8 mouse cellular contexts compared by ENCODE assay signal in genomic region chr9:78615401-78616021, GRCm38 (mm10). TPM values are rescaled to one million over a fixed set of nuclear protein-coding genes. Genes with fewer than 3 reads are reported as not detected.
DNase-seq lines count a peak whose midpoint lies in the region; ATAC-seq and TF ChIP-seq lines count a peak whose summit lies in the region.

Gene Cd109 (plus strand): TSS chr9:78615546.

- H3K27me3 ChIP-seq in intestine, postnatal 0 days (replicated peaks; ENCODE audit: control insufficient read depth, insufficient read depth, low read length), result peaks cover 27% of the 10 kb centered on the region
- H3K27me3 ChIP-seq in lung, embryonic 15.5 days, result peaks cover 12% of the 10 kb centered on the region; the same call in 1 of the 2 replicates

- no peak within 1 kb of the TSS for H3K27ac ChIP-seq in intestine, postnatal 0 days (ENCODE audit: low read depth, low read length)
- peak within 1 kb of the TSS; percentile 45 for H3K27ac ChIP-seq in lung, embryonic 15.5 days
- H3K27ac ChIP-seq in olfactory bulb, adult 2 months (ENCODE audit: insufficient read depth, low read depth, low read length), result no peak within 1 kb of the TSS

- H3K4me3 ChIP-seq in intestine, postnatal 0 days (ENCODE audit: low read depth, low read length), result peak within 1 kb of the TSS; percentile 48
- peak within 1 kb of the TSS; percentile 66 for H3K4me3 ChIP-seq in lung, embryonic 15.5 days
- H3K4me3 ChIP-seq in olfactory bulb, adult 2 months (ENCODE audit: insufficient read depth, low read depth, low read length), result peak within 1 kb of the TSS; percentile 69

- no peaks in the 10 kb centered on the region for H3K36me3 ChIP-seq in intestine, postnatal 0 days (ENCODE audit: control insufficient read depth, insufficient read depth)
- no peaks in the 10 kb centered on the region for H3K36me3 ChIP-seq in lung, embryonic 15.5 days

- H3K9ac ChIP-seq in intestine, postnatal 0 days (ENCODE audit: low read depth, low read length), result peak within 1 kb of the TSS; percentile 42
- H3K9ac ChIP-seq in lung, embryonic 15.5 days, result peak within 1 kb of the TSS; percentile 56

- ATAC-seq in intestine, postnatal 0 days, result 0 out of 2 replicates have a peak, but pooled peaks have one; percentile 22
- ATAC-seq in lung, embryonic 15.5 days (ENCODE audit: borderline replicate concordance, extremely low read depth, low FRiP score, low TSS enrichment), result peak; percentile 62
- ATAC-seq in activated CD4-positive, CD25-positive, alpha-beta regulatory T cell, adult 4 months, result no peak

- no peaks in the 10 kb centered on the region for H3K4me1 ChIP-seq in intestine, postnatal 0 days (replicated peaks; ENCODE audit: control insufficient read depth, insufficient read depth, low read length)
- H3K4me1 ChIP-seq in lung, embryonic 15.5 days, result 0 out of 2 replicates have a peak, but pooled peaks cover 4% of the 10 kb centered on the region
- peaks cover 17% of the 10 kb centered on the region for H3K4me1 ChIP-seq in olfactory bulb, adult 2 months (ENCODE audit: control insufficient read depth, insufficient read depth, low read length)

- DNase-seq in ovary, postnatal 10 days (ENCODE audit: low spot score), result peak; percentile 8
- no peak for DNase-seq in ovary, adult 18-20 months (ENCODE audit: low spot score)
- peak; percentile 75 for DNase-seq in embryo, embryonic 10 days (ENCODE audit: low spot score)
- peak; percentile 95 for DNase-seq in heart, adult 11 months

- H3K9me3 ChIP-seq in intestine, postnatal 0 days (ENCODE audit: control insufficient read depth), result no peaks in the 10 kb centered on the region
- H3K9me3 ChIP-seq in lung, embryonic 15.5 days, result no peaks in the 10 kb centered on the region

- no peak for TF ChIP-seq CTCF in intestine, postnatal 0 days (IDR thresholded peaks at IDR 0.05; ENCODE audit: low read depth)
- no peak for TF ChIP-seq CTCF in olfactory bulb, adult 2 months (IDR thresholded peaks at IDR 0.05; ENCODE audit: insufficient read depth, low read depth, low read length)

- H3K4me2 ChIP-seq in intestine, postnatal 0 days (replicated peaks; ENCODE audit: low read depth), result peak within 1 kb of the TSS; percentile 83
- peak within 1 kb of the TSS; percentile 97 for H3K4me2 ChIP-seq in lung, embryonic 15.5 days

- no peak for TF ChIP-seq POLR2A in olfactory bulb, adult 2 months (IDR thresholded peaks at IDR 0.05; ENCODE audit: insufficient read depth, low read depth, low read length)

- under 1% methylated on average over 43 of the region's 43 CpGs for WGBS in intestine, postnatal 0 days
- under 1% methylated on average over 43 of the region's 43 CpGs for WGBS in lung, embryonic 15.5 days
- WGBS in olfactory bulb, adult 2 months, result under 1% methylated on average over 43 of the region's 43 CpGs

RNA-seq across cellular contexts. Expression of gene Cd109, which starts in this region (rescaled TPM):
- polyA plus RNA-seq in intestine, postnatal 0 days (2015; fragmentation: Nextera tagmentation; extraction: Ambion mirVana), result 1.8 and 2.1 TPM in 2 replicates
- 9.8 and 10.8 TPM in 2 replicates for polyA plus RNA-seq in lung, embryonic 15.5 days (2015; fragmentation: Nextera tagmentation; extraction: Ambion mirVana)
- not detected in 2 replicates for polyA plus RNA-seq in olfactory bulb, adult 2 months (2012; ENCODE audit: insufficient read depth, insufficient read length, low replicate concordance, missing spikeins)
- polyA plus RNA-seq in activated CD4-positive, CD25-positive, alpha-beta regulatory T cell, adult 4 months (2017; shearing (Covaris generic)), result under 1 TPM in 1 of 2 experiments, not detected in 1; 0.13 TPM
